Comparison of ENCODE assay signal across 8 mouse cellular contexts in genomic region chr11:45752237-45752636, GRCm38 (mm10).
DNase-seq lines count a peak whose midpoint lies in the region.

No protein-coding gene starts in this region.

- peak; percentile 17 for DNase-seq in cerebellum, adult 9-10 months
- no peak for DNase-seq in cerebellum, adult 11 months
- DNase-seq in CD8-positive naive resting alpha-beta T cell, adult 2 months (ENCODE audit: low read depth in 2 of 2, low spot score in 2 of 2), result peak; percentile 51 to 55
- peak; percentile 26 for DNase-seq in c-Kit-positive CD71-positive TER-119-positive erythroid progenitor cells, embryonic 14.5 days (ENCODE audit: low spot score)
- peak; percentile 17 to 27 for DNase-seq in heart, postnatal 36 days
- peak; percentile 22 for DNase-seq in large intestine, adult 2 months (ENCODE audit: low read depth, low spot score)
- DNase-seq in lung, postnatal 10 days, result peak; percentile 58
- peak; percentile 29 to 39 for DNase-seq in spleen, postnatal 36 days (ENCODE audit: low spot score in 2 of 2)

- intact Hi-C loops in heart, postnatal 36 days (cut with DNase I), result loop anchor here (10.0 kb wide), 1 partner anchor 133 kb away; no protein-coding TSS in a partner anchor

- 52% methylated on average over 1 of the region's 1 CpGs for WGBS in large intestine, adult 2 months
